Mouse (Mus musculus) kidney, postnatal 0 days (tissue): Measurements from ENCODE around the gene Clasrp. TPM values are rescaled to one million over a fixed set of nuclear protein-coding genes. Genes with fewer than 3 reads are reported as not detected.

Experiments
- ATAC-seq: fragments of 200-750 bp; cut with Nextera tagmentation; replicated peaks from 2 replicates; pipeline ENCODE4 v1.8.0; 2017; ENCODE audit warnings: low read depth, moderate number of reproducible peaks, moderate TSS enrichment, moderate library complexity; ENCODE audit not compliant: low FRiP score
- DNase-seq: peaks from one replicate; pipeline ENCODE4 v3.0.0-alpha.2; 2016; ENCODE audit warnings: low spot score
- H3K27ac ChIP-seq: fragments of 300-500 bp; sonication (generic); 2 replicates; pipeline ENCODE4 v1.5.1; 2014; ENCODE audit warnings: mild to moderate bottlenecking
- H3K27me3 ChIP-seq: fragments of 300-500 bp; sonication (generic); 2 replicates; pipeline ENCODE4 v1.6.1; 2014; ENCODE audit warnings: low read length, mixed read lengths; ENCODE audit not compliant: insufficient read depth
- H3K36me3 ChIP-seq: fragments of 300-500 bp; sonication (generic); 2 replicates; pipeline ENCODE4 v1.6.1; 2014; ENCODE audit warnings: low read length, mixed read lengths; ENCODE audit not compliant: insufficient read depth
- H3K4me1 ChIP-seq: fragments of 300-500 bp; sonication (generic); replicated peaks from 2 replicates; pipeline ENCODE4 v1.6.1; 2014; ENCODE audit warnings: antibody characterized with exemption, low read length, mixed read lengths; ENCODE audit not compliant: insufficient read depth
- H3K4me2 ChIP-seq: fragments of 300-500 bp; sonication (generic); 2 replicates; pipeline ENCODE4 v1.6.1; 2014; ENCODE audit warnings: mild to moderate bottlenecking, low read length, moderate library complexity, mixed read lengths
- H3K4me3 ChIP-seq: fragments of 300-500 bp; sonication (generic); replicated peaks from 2 replicates; pipeline ENCODE4 v1.5.1; 2014; ENCODE audit warnings: low read depth, low read length
- H3K9ac ChIP-seq: fragments of 300-500 bp; sonication (generic); 2 replicates; pipeline ENCODE4 v1.6.1; 2014; ENCODE audit warnings: low read depth, low read length
- H3K9me3 ChIP-seq: fragments of 300-500 bp; sonication (generic); replicated peaks from 2 replicates; pipeline ENCODE4 v1.6.1; 2016; ENCODE audit warnings: low read length, inconsistent platforms, mixed read lengths
- CTCF ChIP-seq: IDR thresholded peaks from 2 replicates; pipeline ENCODE4 v1.5.1; 2016; ENCODE audit warnings: antibody characterized with exemption, low read depth, mild to moderate bottlenecking, moderate library complexity
- WGBS: fragments of 180-500 bp; shearing (Covaris S2); extraction: QIAGEN DNeasy Blood & Tissue Kit; methylation state at CpG from one replicate; pipeline ENCODE4 v1.1.7; 2014; 5-methylcytosine and 5-hydroxymethylcytosine counted together
- polyA plus RNA-seq: library from polyadenylated mRNA; unstranded; fragments of >200 nt; fragmentation: Nextera tagmentation; extraction: Ambion mirVana; gene quantifications from 2 replicates; pipeline ENCODE4 v1.2.1, GENCODE M21; 2015

The Clasrp gene
- polyA plus RNA-seq, 1 experiment from 2014 or later, result 35.1 TPM

GRCm38 (mm10) chr7:19600562-19600961, 3.7 kb downstream of the Clasrp start:
- WGBS, result 64% methylated on average over 5 of the region's 5 CpGs
- H3K9me3 ChIP-seq, result no peaks in the 10 kb centered on the region
- no peaks in the 10 kb centered on the region; the same call in 1 of the 2 replicates for H3K4me1 ChIP-seq
- H3K27ac ChIP-seq, result no peak overlapping the region
- no peak for TF ChIP-seq CTCF
- H3K9ac ChIP-seq, result no peak overlapping the region
- no peak overlapping the region for H3K4me3 ChIP-seq
- no peaks in the 10 kb centered on the region for H3K27me3 ChIP-seq
- H3K36me3 ChIP-seq, result peaks cover 17% of the 10 kb centered on the region
- no peak for DNase-seq
- no peak for ATAC-seq
- no peak overlapping the region for H3K4me2 ChIP-seq

DNA sequence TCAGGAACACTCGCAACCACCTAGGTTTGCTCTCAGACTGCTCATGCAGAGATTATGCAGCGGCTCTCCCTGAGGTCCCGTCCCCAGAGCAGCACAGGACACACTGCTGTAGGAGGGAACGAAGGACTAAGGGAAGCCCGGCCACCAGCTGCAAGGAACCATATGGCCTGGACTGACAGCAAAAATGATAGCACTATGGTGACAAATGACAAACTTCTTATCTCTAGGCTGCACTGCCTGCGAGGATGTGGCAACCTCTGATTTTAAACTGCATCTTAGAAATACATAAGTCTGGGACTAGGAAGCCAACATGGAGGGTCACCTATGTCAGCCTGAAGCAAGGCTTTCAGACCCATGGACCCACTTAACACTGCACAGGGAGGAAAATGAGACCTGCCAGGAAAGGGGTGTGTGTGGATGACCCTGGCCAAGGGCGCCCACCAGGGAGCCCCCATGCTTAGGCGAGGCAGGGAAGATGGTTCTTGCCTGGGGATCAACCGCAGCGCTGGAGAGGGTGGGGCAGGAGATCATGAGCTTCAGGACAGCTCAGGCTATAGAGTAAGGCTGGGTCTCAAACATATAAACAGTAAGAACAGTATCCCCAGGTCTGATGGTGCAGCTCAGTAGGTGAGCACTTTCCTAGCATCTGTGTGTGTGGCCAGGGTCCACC, 11.1 kb downstream of the Clasrp start:
- Histone ChIP-seq H3K4me1 (no peaks in the 10 kb centered on the region), H3K9ac (no peak overlapping the region), H3K27ac (no peak overlapping the region), H3K27me3 (no peaks in the 10 kb centered on the region), H3K4me3 (no peak overlapping the region), H3K9me3 (no peaks in the 10 kb centered on the region), H3K36me3 (peaks cover 54% of the 10 kb centered on the region), H3K4me2 (no peak overlapping the region)
- ATAC-seq (no peak), DNase-seq (no peak)
- WGBS, result 91% methylated on average over 10 of the region's 10 CpGs
- no peak for TF ChIP-seq CTCF

DNA sequence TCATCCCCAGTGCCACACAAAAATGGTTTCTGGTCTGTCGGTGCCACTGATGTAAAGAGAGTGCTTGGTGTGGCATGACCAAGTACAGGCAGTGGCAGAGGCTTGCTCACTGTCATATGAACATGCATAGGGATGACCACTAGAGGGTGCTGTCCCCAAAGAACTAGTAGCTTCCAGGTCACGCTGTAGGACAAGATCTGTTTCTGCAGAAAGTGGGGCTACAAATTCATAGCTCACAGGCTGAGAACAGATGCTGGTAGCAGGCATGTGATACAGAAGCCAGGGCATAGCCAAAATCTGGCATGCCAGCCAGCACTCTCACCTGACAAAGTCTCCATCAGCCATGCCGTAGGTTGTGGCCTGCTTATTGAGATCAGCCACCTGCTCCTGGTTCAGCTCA, 14.4 kb downstream of the Clasrp start:
- H3K9ac ChIP-seq, result no peak overlapping the region
- peaks cover 75% of the 10 kb centered on the region for H3K36me3 ChIP-seq
- H3K4me1 ChIP-seq, result no peaks in the 10 kb centered on the region
- TF ChIP-seq CTCF, result peak; percentile 92
- no peaks in the 10 kb centered on the region for H3K9me3 ChIP-seq
- 58% methylated on average over 3 of the region's 3 CpGs for WGBS
- H3K27me3 ChIP-seq, result no peaks in the 10 kb centered on the region
- no peak; the same call in 1 of the 2 replicates for ATAC-seq
- peak; percentile 93 for DNase-seq
- H3K4me2 ChIP-seq, result no peak overlapping the region
- H3K4me3 ChIP-seq, result no peak overlapping the region
- no peak overlapping the region for H3K27ac ChIP-seq

- Histone ChIP-seq H3K9me3 (no peaks in the 10 kb centered on the region), H3K36me3 (peaks cover 76% of the 10 kb centered on the region), H3K9ac (no peak overlapping the region), H3K27me3 (no peaks in the 10 kb centered on the region), H3K4me3 (no peak overlapping the region), H3K4me1 (no peaks in the 10 kb centered on the region), H3K27ac (no peak overlapping the region), H3K4me2 (no peak overlapping the region)
- DNase-seq (peak; percentile 71), ATAC-seq (no peak)
- 64% methylated on average over 3 of the region's 3 CpGs for WGBS
- TF ChIP-seq CTCF, result peak; percentile 79
Measured at GRCm38 (mm10) chr7:19589207-19589606, 15.1 kb downstream of the Clasrp start.

DNA sequence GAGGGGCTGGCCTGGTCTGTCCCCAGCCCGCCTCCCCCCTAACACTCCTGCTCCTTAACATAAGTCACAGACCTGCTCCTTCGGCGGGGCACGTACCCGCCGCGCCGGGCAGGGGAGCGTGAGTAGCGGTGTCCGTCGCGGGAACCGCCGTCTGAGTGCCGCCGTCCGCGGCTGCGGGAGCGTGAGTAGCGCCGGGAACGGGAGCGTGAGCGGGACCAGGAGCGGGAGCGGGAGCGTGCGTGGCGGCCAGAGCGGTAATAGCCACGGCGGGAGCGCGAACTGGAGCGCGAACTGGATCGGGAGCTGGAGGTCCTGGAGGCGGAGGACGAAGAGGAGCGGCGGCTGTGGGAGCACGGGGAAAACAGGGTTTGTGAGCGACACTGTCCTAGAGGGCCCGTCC, 18.0 kb downstream of the Clasrp start:
- Histone ChIP-seq H3K27me3 (no peaks in the 10 kb centered on the region), H3K27ac (no peak overlapping the region), H3K4me3 (no peak overlapping the region), H3K9ac (no peak overlapping the region), H3K9me3 (no peaks in the 10 kb centered on the region), H3K4me1 (no peaks in the 10 kb centered on the region), H3K36me3 (peaks cover 59% of the 10 kb centered on the region), H3K4me2 (no peak overlapping the region)
- WGBS, result 83% methylated on average over 45 of the region's 46 CpGs
- DNase-seq, result no peak
- no peak for ATAC-seq
- no peak for TF ChIP-seq CTCF

DNA sequence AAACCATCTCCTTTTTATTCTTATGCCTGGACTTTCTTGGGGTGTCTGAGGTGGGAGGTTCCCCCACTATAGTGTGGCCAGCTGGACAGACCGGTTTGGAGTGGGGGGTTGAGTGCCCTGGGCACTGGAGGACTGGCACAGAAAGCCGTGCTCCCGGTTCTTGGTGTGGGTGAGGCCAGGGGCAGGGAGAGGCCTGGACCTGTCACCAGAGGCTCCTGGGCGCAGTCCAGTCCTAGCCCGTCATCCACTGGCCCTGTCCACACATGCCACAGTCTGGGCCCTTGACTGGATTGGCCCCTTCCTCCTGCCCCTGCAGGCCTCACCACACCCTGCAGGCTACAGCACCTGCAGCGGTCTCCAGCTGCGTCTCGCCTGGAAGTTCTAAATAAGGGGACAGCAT, 23.7 kb downstream of the Clasrp start:
- no peak for ATAC-seq

More for the DNA sequence above, 23.7 kb downstream of the Clasrp start:
- Histone ChIP-seq H3K9me3 (no peaks in the 10 kb centered on the region), H3K4me1 (peaks cover 6% of the 10 kb centered on the region; the same call in 1 of the 2 replicates), H3K27ac (no peak overlapping the region), H3K4me3 (no peak overlapping the region), H3K36me3 (peaks cover 30% of the 10 kb centered on the region), H3K9ac (no peak overlapping the region), H3K4me2 (no peak overlapping the region), H3K27me3 (peaks cover 13% of the 10 kb centered on the region; the same call in 1 of the 2 replicates)
- 91% methylated on average over 8 of the region's 8 CpGs for WGBS
- DNase-seq, result no peak
- TF ChIP-seq CTCF, result no peak
